Mouse (Mus musculus) lung, postnatal 10 days (tissue): ENCODE data around the gene Cnr2.
A peak's percentile ranks its signal among the peaks of the same experiment; 100 is the strongest.
"Not testable (repeated sequence)": the region's sequence is repeated elsewhere in the genome, so short reads cannot be mapped to it uniquely, and the experiment has no call there.

Source experiments
- DNase-seq: peaks from one replicate; pipeline ENCODE4 v3.0.0; 2021

Gene Cnr2

DNA sequence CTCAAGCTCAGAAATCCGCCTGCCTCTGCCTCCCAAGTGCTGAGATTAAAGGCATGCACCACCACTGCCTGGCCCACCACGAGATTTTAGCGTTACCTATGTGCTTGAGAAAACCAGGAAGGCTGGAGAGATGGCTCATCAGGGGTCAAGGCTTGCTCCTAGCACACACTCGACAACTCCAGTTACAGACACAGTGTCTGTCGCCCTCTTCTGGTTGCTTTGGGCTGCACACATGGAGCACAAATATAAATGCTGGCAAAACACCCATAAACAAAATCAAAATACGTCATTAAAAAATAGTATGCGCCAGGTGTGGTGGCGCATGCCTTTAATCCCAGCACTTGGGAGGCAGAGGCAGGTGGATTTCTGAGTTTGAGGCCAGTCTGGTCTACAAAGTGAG is 45.8 kb downstream of the Cnr2 start:
- DNase-seq = not testable (repeated sequence)

DNA sequence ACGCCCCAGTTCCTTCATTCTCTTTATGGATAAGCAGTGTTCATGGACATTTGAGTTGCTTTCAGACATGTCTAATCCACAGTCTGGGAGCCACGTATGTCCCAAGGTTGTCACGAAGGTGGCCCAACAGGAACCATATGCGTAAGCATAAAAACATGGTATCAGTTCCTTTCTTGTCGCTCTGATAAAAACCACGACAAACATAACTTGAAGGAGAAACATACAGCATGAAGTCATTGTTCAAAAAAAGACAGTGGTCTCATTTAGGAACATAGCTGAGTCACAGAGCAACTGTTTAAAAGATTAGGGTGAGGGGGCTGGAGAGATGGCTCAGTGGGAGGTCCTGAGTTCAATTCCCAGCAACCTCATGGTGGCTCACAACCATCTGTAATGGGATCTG is 47.0 kb downstream of the Cnr2 start:
- DNase-seq = no peak

DNA sequence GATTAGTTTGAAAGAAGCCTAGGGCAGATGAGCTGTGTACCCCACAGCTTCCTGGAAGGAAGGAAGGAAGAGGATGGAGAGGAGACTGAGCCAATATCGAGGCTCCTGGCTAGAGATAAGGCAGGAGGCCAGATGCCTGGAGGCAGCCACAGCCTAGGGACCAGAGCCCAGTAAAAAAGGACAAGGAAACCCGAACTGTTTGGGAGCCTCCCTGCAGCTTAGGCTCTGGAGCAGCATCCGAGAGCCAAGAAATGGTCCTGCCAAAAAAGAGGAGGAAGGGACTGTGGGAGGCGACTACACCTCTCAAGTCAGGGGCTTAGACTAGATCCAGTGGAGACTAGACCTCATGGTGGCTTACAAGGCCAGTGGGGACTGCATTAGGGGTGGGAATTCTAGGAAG is 48.2 kb downstream of the Cnr2 start:
- no peak for DNase-seq

DNA sequence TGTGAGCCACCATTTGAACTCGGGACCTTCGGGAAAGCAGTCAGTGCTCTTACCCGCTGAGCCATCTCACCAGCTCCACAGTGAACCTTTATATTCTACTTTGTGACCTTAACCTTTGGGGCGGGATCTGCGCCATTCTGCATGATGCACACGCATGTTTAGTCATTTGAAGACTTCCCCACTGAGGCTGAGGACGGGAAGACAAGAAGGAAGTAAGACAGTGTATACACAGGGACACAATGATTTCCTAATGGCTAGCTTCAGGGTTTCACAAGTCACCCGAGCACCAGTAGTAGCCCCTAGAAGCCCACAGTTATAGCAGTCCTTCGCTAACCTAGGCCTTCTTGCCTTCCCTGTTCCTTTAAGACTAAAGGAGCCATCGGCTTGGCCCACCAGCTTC is 50.5 kb downstream of the Cnr2 start:
- DNase-seq = no peak

DNA sequence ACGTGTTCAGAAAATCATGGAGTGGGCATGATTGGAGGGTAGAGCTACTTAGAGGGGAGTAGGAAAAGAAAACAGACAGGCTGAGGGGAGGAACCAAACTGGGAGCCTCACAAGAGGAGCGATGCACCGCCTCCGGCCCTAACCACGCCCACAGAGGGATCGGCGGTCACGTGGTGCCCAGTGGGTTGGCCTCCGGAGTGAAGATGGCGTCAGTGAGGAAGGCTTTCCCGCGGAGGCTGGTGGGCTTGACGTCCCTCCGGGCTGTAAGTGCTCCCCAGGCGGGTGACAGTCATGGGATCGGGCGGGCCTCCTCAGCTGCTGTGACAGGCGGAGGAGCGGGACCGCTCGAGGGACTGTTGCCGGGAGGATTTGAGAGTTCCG is 51.1 kb downstream of the Cnr2 start, which contains the start of gene Hmgcl:
Gene Hmgcl (plus strand): TSS at position 171 of the 381 bp plus-strand sequence.
- peak; percentile 99 for DNase-seq

DNA sequence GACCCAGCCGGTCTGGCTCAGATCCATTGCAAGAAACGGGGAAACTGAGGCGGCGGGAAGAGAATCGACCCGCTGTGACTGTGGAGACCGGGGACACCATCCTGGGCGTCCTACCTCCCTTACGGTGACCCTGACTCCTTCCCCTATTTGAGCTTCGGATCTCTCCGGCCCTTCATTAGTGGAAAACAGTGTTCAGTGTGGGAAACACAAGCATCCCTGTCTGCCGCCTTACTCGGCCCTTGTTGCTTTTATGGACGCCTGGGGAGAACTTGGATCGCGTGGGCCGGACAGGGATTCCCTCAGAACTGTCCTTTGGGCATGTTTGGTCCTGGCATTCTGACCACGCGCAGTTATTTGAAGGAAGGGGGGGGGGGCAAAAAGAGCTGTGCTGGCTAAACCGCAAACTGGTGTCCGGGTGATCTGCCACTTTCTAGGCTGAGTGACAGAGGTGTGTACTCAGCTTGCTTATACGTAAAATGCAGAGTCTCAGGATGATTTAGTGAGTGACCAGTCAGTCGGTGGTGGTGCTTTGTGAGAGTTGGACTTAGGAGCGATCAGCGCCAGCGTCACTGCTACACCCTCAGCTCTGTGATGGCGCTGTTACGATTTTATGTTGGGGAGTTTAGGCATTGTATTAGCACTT is 51.6 kb downstream of the Cnr2 start:
- DNase-seq = no peak

DNA sequence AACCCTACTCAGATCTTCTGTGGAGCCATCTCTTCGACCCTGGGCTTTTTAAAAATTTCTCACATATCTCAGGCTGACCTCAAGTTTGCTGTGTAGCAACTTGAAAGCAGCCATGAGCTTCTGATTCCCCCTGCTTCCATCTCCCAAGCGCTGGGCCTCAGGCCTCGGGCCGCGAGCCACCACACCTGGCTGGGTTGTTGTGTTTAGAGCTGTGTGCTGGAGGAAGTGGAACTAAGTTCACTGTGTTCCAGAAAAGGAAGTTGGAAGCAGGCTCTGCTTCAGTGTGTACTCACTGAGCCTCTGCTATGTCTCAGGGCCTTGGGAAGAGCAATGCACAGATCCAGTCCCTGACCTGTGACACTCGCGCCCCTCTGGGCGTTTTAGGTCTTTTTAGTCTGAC is 52.9 kb downstream of the Cnr2 start:
- DNase-seq = no peak

DNA sequence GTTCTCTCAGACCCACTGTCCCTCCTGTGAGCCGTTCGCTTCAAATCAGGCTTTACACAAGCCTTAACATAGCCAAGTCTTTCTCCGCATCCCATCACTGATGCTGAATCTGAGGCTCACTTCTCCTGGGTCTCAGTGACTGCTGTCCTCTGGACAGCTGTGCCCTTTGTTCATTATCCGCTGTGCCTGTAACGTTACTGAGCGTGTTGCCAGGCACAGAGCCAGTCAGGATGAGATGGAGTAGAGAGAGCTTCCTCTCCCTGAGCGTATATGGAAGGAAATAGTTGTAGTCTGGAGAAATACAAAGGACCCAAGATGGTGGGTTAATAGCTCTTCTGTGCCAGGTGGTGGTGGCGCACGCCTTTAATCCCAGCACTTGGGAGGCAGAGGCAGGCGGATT is 54.3 kb downstream of the Cnr2 start:
- DNase-seq = peak; percentile 60

DNA sequence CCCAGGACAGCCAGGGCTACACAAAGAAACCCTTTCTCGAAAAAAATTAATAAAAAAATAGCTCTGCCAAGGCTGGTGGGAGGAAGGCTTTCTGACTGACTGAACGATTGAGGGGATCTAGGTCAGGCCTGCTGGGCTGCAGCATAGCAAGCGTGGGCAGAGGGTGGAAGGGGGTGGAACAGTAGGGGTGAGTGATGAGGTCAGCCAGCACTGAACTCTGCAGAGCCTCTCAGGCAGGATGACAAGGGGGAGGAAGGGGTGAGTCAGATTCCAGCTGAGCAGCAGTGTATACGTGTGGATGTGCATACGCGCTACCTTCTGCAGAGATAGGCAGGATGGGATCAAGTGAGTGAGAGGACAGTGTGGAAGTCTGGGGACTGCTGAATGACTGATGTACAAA is 54.7 kb downstream of the Cnr2 start:
- DNase-seq = no peak

DNA sequence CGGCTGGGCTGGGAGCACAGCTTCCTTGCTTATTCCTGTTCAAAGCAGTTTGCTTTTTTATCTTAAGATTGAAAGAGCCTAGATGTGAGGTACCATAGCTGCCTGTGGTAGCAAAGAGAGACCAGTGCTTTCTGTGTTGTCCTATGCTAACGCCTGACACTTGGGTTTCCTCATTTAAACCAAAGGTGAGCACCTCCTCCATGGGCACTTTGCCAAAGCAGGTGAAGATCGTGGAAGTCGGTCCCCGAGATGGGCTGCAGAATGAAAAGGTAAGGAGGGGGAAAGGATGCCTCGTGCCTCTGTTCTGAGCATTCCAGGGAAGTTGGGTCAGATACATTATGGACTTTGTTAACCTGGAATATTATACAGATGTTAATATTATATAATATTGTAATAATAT is 55.2 kb downstream of the Cnr2 start:
- no peak for DNase-seq

DNA sequence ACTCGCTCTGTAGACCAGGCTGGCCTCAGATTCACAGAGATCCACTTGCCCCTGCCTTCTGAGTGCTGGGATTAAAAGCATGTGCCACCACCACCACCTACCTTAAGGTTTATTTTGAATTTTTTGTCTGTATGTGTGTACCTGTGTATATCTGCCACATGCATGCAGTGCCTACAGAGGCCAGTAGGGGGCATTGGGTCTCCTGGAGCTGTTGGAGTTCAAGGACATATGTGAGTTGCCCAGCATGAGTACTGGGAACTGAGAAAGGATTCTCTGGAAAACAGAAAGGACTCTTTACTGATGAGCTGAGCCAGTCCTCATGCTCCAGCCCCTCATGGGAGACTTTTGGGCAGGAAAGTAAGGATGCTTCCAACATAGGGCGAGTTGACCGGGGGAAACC is 56.3 kb downstream of the Cnr2 start:
- no peak for DNase-seq

DNA sequence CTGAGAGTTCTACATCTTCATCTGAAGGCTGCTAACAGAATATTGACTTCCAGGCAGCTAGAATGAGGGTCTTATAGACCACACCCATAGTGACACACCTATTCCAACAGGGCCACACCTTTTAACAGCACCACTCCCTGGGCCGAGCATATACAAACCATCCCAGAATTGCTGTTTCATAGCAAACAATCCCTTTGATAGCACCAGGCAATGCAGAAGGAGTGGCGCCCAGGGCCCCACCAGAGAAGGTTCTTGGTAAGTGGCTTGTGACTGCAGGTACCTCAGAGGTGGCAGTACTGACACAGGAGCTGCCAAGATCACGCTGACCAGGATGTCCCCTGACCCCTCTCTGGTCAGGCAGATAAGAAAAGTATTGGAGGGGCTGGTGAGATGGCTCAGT is 58.0 kb downstream of the Cnr2 start:
- DNase-seq = no peak

DNA sequence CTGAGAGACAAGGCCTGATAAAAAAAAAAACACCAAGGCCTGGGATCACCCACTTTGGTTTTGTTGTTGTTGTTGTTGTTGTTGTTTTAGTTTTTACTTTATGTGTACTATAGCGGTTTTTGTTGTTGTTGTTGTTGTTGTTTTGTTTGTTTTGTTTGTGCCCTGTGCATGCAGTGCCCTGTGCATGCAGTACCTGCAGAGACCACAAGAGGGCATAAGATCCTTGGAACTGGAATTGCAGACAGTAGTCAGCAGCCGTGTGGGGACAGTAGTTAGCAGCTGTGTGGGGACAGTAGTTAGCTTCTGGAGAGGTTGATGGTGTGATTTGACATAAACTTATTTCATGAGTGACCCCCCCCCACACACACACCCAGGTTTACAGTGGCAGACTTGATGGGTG is 59.0 kb downstream of the Cnr2 start:
- DNase-seq = peak; percentile 85

DNA sequence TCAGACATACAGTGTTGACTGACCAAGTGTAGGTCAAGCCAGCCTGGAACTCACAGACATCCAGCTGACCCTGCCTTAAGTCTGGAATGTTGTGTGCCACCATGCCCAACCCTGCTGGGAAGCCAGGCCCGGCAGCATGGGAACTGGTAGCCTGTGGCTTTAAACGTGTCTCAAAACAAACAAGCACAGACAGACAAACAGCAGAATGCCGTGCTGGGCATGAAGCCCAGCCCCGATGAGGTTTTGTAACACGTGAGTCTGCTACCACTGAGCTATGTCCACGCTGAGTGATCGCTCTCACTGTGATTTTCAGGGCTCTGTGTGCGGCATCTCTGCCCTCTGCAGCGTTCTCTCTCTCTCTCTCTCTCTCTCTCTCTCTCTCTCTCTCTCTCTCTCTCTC is 60.7 kb downstream of the Cnr2 start:
- no peak for DNase-seq

DNA sequence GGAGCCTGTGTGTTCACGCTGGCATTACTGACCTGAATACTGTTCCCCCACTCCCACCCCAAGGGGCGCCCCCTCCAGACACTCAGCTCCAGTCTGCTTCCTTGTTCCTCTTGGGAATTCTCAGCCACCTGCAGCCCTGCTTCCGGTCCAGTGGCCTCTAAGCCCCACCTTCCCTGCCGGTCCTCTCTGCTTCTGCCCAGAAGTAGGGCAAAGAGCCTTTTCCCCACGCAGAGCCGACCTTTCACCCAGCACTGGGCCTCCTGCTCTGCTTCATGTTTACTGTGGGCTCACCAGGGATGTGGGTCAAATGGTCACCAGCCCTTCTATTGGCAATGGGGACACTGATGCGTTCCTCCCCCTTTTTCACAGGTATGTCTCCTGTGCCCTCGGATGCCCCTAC is 63.2 kb downstream of the Cnr2 start:
- DNase-seq = no peak

DNA sequence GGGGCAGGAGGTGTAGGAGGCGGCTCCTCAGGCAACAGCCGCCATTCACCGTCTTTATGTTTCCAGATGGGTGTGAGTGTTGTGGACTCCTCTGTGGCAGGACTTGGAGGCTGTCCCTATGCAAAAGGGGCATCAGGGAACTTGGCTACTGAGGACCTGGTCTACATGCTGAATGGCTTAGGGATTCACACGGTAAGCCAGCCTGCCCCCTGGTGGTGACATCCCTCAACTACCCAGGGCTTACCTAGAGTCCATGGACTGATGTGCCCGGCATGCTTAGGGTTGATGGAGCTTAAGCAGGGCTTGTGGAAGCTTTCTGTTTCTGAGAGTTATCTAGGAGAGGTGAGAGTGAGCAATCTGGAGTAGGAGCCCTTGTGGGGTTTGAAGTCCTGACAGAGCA is 65.5 kb downstream of the Cnr2 start:
- DNase-seq = peak; percentile 88

DNA sequence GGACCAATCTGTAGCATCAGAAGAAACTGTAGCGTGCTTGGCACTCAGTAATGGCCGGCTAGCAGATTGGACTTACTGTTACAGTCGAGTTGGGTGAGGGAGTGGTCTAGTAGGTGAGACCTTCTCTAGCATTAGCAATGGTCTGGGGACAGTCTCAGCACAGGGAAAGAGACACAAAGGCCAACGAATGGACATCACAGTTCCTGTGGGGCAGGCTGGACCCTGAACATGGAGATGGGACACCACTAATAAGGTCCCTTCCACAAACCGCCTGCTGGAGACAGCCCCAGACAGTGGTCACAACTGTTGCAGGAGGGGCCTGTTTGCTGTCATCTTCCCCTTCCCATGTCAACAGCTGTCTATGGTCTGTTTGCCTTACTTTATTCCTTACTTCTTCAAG is 66.5 kb downstream of the Cnr2 start:
- DNase-seq = no peak

DNA sequence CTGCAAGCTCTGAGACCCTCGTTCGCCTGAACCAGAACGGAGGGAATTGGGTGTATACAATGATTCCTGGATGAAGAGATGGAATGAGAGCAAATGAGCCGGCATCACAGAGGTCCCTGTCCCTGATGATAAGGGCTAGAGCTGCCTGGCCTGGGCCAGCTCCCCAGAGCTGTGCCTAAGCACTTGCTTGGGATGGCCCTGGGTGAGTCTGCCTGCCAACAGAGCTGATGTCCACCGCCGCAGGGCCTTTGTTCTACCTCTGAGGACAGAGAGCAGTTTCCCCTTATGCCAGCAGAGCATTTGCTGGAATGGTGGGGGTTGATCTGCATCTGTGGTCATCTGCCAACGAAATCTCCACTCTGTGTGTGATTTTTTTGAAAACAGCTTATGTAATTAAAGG is 67.0 kb downstream of the Cnr2 start:
- DNase-seq = no peak

DNA sequence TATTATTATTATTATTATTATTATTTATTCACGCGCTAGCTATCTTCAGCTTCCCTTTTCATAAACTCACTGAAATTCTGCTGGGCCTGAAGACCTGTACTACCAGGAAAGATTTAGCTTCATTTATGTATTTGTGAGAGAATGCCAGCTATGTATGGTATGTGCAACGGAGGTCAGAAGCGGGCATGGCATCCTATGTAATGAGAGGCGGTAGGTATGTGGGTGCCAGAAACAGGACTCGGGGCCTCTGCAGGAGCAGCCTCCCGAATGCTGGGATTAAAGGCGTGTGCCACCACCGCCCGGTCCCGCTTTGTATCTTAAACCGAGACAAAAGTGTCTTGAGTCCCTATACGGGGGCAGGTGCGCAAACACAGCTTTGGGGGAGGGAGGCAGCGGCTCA is 67.8 kb downstream of the Cnr2 start:
- no peak for DNase-seq

DNA sequence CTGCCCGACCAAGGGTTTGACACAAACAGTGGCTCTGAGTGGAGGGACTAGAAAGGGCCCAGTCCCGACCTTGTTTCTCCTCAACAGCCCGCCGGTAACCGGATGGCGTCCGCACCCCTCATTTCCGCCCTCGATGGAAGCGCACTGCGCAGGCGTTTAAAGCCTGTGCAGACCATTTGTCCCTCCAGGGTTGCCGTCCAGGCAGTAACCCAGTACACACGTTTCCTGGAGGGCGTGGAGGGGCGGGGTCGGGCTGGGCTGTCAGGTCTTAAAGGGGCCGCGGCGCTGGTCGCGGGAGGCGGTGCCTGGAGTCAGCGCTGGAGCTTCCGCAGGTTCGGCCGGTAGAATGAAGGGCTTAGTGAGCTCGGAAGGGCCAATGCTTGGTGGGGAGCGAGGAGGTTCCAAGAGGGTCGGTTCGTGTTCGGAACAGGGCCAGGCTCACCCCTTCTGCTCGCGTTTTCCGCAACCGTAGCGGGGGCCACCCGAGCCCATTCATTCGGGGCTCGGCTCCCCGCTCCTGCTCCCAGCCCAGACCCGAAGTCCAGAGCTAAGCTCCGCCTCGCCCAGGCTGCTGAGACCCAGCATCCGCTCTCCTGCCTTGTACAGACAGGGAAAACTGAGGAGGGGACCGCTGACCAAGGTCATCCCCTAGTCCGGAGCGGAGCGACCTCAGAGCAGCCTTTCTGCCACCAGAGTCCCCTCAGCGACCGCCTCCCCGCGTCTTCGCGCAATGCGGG is 68.4 kb downstream of the Cnr2 start, which contains the start of gene Gale:
Gene Gale (plus strand): TSS at position 271 of the 737 bp plus-strand sequence.
- peak; percentile 97 for DNase-seq

DNA sequence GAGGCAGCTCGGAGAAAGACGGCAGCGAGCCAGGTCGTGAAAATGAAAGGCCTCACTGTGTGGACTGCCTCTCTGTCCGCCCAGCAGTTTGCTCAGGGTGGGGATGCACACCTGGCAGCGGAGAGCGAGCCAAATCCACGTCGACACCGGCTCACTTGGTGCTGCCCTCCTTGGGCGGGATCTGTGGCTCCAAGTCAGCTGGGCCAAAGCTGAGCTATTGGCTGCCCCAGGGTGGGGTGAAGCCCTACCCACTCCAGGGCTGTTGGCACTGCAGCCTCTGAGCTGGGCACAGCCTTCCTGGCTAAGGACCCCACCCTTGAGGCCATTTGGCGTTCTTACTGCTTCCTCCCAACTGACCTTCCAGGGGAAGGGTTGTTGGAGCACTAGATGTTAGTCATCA is 69.2 kb downstream of the Cnr2 start:
- peak; percentile 82 for DNase-seq

DNA sequence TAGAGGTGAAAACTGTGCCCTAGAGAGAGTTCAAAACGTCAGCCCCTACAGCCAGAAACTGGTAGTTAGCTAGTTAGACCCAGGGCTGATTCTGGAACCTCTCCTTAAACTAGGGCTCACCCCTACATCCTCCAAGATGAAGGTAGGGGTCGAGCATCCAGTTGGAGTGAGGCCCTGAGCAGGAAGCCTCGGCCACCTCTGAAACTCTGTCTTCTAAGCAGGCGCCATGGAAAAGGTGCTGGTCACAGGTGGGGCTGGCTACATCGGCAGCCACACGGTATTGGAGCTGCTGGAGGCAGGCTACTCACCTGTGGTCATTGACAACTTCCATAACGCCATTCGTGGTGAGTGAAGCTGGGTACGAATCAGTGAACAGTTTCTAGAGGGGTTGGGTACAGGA is 69.9 kb downstream of the Cnr2 start:
- DNase-seq = no peak

DNA sequence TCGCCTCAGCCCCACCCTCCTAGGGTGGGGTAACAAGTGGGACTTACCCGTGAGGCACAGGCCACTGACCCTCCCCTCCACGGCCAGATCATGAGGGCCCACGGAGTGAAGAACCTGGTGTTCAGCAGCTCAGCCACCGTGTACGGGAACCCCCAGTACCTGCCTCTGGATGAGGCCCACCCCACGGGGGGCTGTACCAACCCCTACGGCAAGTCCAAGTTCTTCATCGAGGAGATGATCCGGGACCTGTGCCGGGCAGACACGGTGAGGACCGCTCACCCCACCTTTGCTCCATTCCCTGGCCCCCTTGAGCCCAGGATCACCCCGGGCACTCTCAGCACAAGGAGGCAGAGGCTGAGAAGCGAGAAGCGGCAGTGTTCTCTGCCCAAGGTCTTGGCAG is 71.1 kb downstream of the Cnr2 start:
- no peak for DNase-seq

DNA sequence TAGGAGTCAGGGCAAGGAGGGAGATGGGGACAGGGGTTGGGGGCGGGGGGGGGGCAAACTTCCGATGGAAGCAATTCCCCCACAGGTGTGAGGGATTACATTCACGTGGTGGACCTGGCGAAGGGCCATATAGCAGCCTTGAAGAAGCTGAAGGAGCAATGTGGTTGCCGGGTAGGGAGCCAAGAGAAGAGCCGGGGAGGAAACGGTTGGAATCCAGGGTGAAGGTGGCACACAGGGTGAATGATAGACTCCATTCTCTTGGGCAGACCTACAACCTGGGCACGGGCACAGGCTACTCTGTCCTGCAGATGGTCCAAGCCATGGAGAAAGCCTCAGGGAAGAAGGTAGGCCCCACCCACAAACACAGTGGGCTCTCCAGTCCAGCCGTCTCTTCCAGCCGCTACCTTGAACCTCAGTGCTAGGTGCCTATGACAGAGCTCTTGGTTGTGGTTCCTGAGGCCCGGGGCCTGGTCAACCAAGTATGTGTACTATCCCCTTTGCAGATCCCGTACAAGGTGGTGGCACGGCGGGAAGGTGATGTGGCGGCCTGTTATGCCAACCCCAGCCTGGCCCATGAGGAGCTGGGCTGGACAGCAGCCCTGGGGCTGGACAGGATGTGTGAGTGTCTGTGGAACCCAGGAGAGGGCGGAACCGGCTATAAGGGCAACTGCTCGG is 72.0 kb downstream of the Cnr2 start:
- no peak for DNase-seq
